Mouse (Mus musculus) myocyte (in vitro differentiated cells): ENCODE results near the gene Colec11. TPM values are rescaled to one million over a fixed set of nuclear protein-coding genes. Genes with fewer than 3 reads are reported as not detected.

ENCODE experiments used
- H3K27me3 ChIP-seq: one replicate; pipeline ENCODE4 v1.6.1; 2011; ENCODE audit not compliant: control insufficient read depth, insufficient read depth, insufficient read length
- H3K36me3 ChIP-seq: one replicate; pipeline ENCODE4 v1.6.1; 2011; ENCODE audit not compliant: control insufficient read depth, insufficient read depth
- H3K4me2 ChIP-seq: one replicate; pipeline ENCODE4 v1.6.1; 2011; ENCODE audit warnings: low read depth, control low read depth
- H3K4me3 ChIP-seq: one replicate; pipeline ENCODE4 v1.5.1; 2011; ENCODE audit warnings: mild to moderate bottlenecking, control low read depth, moderate library complexity
- H3K79me2 ChIP-seq: one replicate; pipeline ENCODE4 v1.6.1; 2011; ENCODE audit not compliant: control insufficient read depth, insufficient read depth
- H3ac ChIP-seq: one replicate; pipeline ENCODE4 v1.6.1; 2011; ENCODE audit not compliant: control insufficient read depth, insufficient read length
- CEBPB ChIP-seq: IDR thresholded peaks from 2 replicates; pipeline ENCODE4 v1.6.1; 2011; ENCODE audit warnings: mild to moderate bottlenecking, moderate library complexity; ENCODE audit not compliant: poor library complexity, insufficient read depth, severe bottlenecking
- E2F4 ChIP-seq: IDR thresholded peaks from one replicate; pipeline ENCODE4 v1.6.1; 2011; ENCODE audit warnings: mild to moderate bottlenecking, control low read depth, moderate library complexity; ENCODE audit not compliant: insufficient read depth
- MAX ChIP-seq: IDR thresholded peaks from one replicate; pipeline ENCODE4 v1.6.1; 2011; ENCODE audit warnings: low read depth, mild to moderate bottlenecking, control low read depth
- MYOD1 ChIP-seq, 3 experiments: IDR thresholded peaks; one replicate each; pipeline ENCODE4 v1.6.1; 2011; ENCODE audit warnings: control low read depth in 2 of 3, low read depth in 2 of 3, mild to moderate bottlenecking in 2 of 3, moderate library complexity in 1 of 3; ENCODE audit not compliant: insufficient read length in 2 of 3, control insufficient read depth in 1 of 3
- MYOG ChIP-seq, 3 experiments: IDR thresholded peaks; one replicate each; pipeline ENCODE4 v1.6.1; 2011; ENCODE audit warnings: control low read depth in 2 of 3, low read depth in 2 of 3, mild to moderate bottlenecking in 2 of 3; ENCODE audit not compliant: insufficient read length in 2 of 3, control insufficient read depth in 1 of 3, insufficient read depth in 1 of 3
- POLR2A ChIP-seq: IDR thresholded peaks from one replicate; pipeline ENCODE4 v1.6.1; 2011; ENCODE audit warnings: low read depth, mild to moderate bottlenecking, control low read depth, moderate library complexity; ENCODE audit not compliant: insufficient read length
- POLR2AphosphoS2 ChIP-seq: IDR thresholded peaks from one replicate; pipeline ENCODE4 v1.6.1; 2011; ENCODE audit warnings: low read depth, control low read depth; ENCODE audit not compliant: insufficient read length
- REST ChIP-seq: IDR thresholded peaks from one replicate; pipeline ENCODE4 v1.6.1; 2011; ENCODE audit warnings: mild to moderate bottlenecking, control low read depth, moderate library complexity; ENCODE audit not compliant: insufficient read depth, insufficient read length
- SRF ChIP-seq: IDR thresholded peaks from one replicate; pipeline ENCODE4 v1.6.1; 2011; ENCODE audit warnings: low read depth; ENCODE audit not compliant: control insufficient read depth, insufficient read length
- TCF12 ChIP-seq: IDR thresholded peaks from one replicate; pipeline ENCODE4 v1.6.1; 2011; ENCODE audit warnings: mild to moderate bottlenecking, control low read depth; ENCODE audit not compliant: poor library complexity, insufficient read depth, severe bottlenecking
- TCF3 ChIP-seq: IDR thresholded peaks from one replicate; pipeline ENCODE4 v1.6.1; 2011; ENCODE audit warnings: low read depth, control low read depth; ENCODE audit not compliant: insufficient read length
- USF1 ChIP-seq: IDR thresholded peaks from one replicate; pipeline ENCODE4 v1.6.1; 2011; ENCODE audit warnings: low read depth, mild to moderate bottlenecking, control low read depth, moderate library complexity
- polyA plus RNA-seq: library from polyadenylated mRNA; unstranded; fragments of >200 nt; fragmentation: generic; extraction: Trizol; gene quantifications from one replicate; pipeline ENCODE4 v1.2.1, GENCODE M21; 2012; ENCODE audit warnings: missing spikeins

The Colec11 gene
- polyA plus RNA-seq, 1 experiment: 0.06 TPM

GRCm38 (mm10) chr12:28582423-28582822 lies 40.8 kb downstream of the Colec11 start, which contains the start of gene Allc:
Gene Allc (minus strand): TSS chr12:28582523.
- TF ChIP-seq E2F4: no peak
- no peak for TF ChIP-seq USF1
- no peak for TF ChIP-seq MAX
- no peak for TF ChIP-seq REST
- no peak for TF ChIP-seq POLR2A
- TF ChIP-seq CEBPB: no peak
- no peak for TF ChIP-seq TCF3
- no peak for TF ChIP-seq MYOD1 (IDR thresholded peaks at IDR 0.05; ENCODE audit: control insufficient read depth in 1 of 3, insufficient read length in 2 of 3, low read depth in 2 of 3)
- TF ChIP-seq MYOG (IDR thresholded peaks at IDR 0.05; ENCODE audit: control insufficient read depth in 1 of 3, insufficient read depth in 1 of 3, insufficient read length in 2 of 3, low read depth in 2 of 3): no peak
- TF ChIP-seq POLR2AphosphoS2: no peak
- no peak for TF ChIP-seq SRF
- no peak for TF ChIP-seq TCF12
- H3K4me3 ChIP-seq: no peak within 1 kb of the TSS
- H3K27me3 ChIP-seq: peaks cover 4% of the 10 kb centered on the region
- H3ac ChIP-seq: no peak within 1 kb of the TSS
- H3K36me3 ChIP-seq: no peaks in the 10 kb centered on the region
- no peaks in the 10 kb centered on the region for H3K79me2 ChIP-seq
- H3K4me2 ChIP-seq: no peak within 1 kb of the TSS

- no peaks in the 10 kb centered on the region for H3K79me2 ChIP-seq
- H3K4me2 ChIP-seq: no peak overlapping the region
- H3K36me3 ChIP-seq: no peaks in the 10 kb centered on the region
- no peak overlapping the region for H3K4me3 ChIP-seq
- peaks cover 4% of the 10 kb centered on the region for H3K27me3 ChIP-seq
- no peak overlapping the region for H3ac ChIP-seq
- TF ChIP-seq E2F4: no peak
- no peak for TF ChIP-seq POLR2AphosphoS2
- no peak for TF ChIP-seq MAX
- TF ChIP-seq POLR2A: no peak
- TF ChIP-seq TCF12: no peak
- TF ChIP-seq CEBPB: no peak
- no peak for TF ChIP-seq MYOG (IDR thresholded peaks at IDR 0.05; ENCODE audit: control insufficient read depth in 1 of 3, insufficient read depth in 1 of 3, insufficient read length in 2 of 3, low read depth in 2 of 3)
- TF ChIP-seq SRF: no peak
- TF ChIP-seq TCF3: no peak
- TF ChIP-seq USF1: no peak
- no peak for TF ChIP-seq REST
- TF ChIP-seq MYOD1 (IDR thresholded peaks at IDR 0.05; ENCODE audit: control insufficient read depth in 1 of 3, insufficient read length in 2 of 3, low read depth in 2 of 3): no peak
Observed at GRCm38 (mm10) chr12:28579132-28579531, 44.0 kb downstream of the Colec11 start.

GRCm38 (mm10) chr12:28578147-28578546 lies 45.0 kb downstream of the Colec11 start:
- TF ChIP-seq CEBPB: no peak
- no peak for TF ChIP-seq POLR2A
- no peak for TF ChIP-seq MYOD1 (IDR thresholded peaks at IDR 0.05; ENCODE audit: control insufficient read depth in 1 of 3, insufficient read length in 2 of 3, low read depth in 2 of 3)
- no peak for TF ChIP-seq SRF
- TF ChIP-seq E2F4: no peak
- TF ChIP-seq REST: no peak
- TF ChIP-seq TCF3: no peak
- TF ChIP-seq MAX: no peak
- TF ChIP-seq TCF12: no peak
- TF ChIP-seq POLR2AphosphoS2: no peak
- no peak for TF ChIP-seq USF1
- no peak for TF ChIP-seq MYOG (IDR thresholded peaks at IDR 0.05; ENCODE audit: control insufficient read depth in 1 of 3, insufficient read depth in 1 of 3, insufficient read length in 2 of 3, low read depth in 2 of 3)
- Histone ChIP-seq H3K27me3 (peaks cover 4% of the 10 kb centered on the region), H3K4me3 (no peak overlapping the region), H3ac (no peak overlapping the region), H3K4me2 (no peak overlapping the region), H3K79me2 (no peaks in the 10 kb centered on the region), H3K36me3 (no peaks in the 10 kb centered on the region)

GRCm38 (mm10) chr12:28575366-28576070 lies 47.7 kb downstream of the Colec11 start:
- Histone ChIP-seq H3K36me3 (no peaks in the 10 kb centered on the region), H3ac (no peak overlapping the region), H3K4me3 (no peak overlapping the region), H3K4me2 (no peak overlapping the region), H3K27me3 (peaks cover 4% of the 10 kb centered on the region), H3K79me2 (no peaks in the 10 kb centered on the region)
- TF ChIP-seq SRF: no peak
- TF ChIP-seq CEBPB: no peak
- TF ChIP-seq MYOG (IDR thresholded peaks at IDR 0.05; ENCODE audit: control insufficient read depth in 1 of 3, insufficient read depth in 1 of 3, insufficient read length in 2 of 3, low read depth in 2 of 3): no peak
- no peak for TF ChIP-seq USF1
- no peak for TF ChIP-seq MAX
- TF ChIP-seq TCF3: no peak
- no peak for TF ChIP-seq TCF12
- no peak for TF ChIP-seq REST
- no peak for TF ChIP-seq E2F4
